Mouse (Mus musculus) layer of hippocampus, postnatal 14 days (tissue): ENCODE results near the gene Mctp1. TPM values are rescaled to one million over a fixed set of nuclear protein-coding genes. Genes with fewer than 3 reads are reported as not detected.
"Not testable (repeated sequence)": the region's sequence is repeated elsewhere in the genome, so short reads cannot be mapped to it uniquely, and the experiment has no call there.

Experiments
- DNase-seq, 2 experiments: peaks; one replicate each; pipeline ENCODE4 v3.0.0; 2021 to 2022; ENCODE audit warnings: low spot score in 2 of 2, mixed read lengths in 1 of 2
- total RNA-seq, 2 experiments: library from RNA; stranded (reverse); gene quantifications; 2 replicates each; pipeline ENCODE4 v1.2.3; 2021

Gene Mctp1
- total RNA-seq, 2 experiments from 2014 or later: 58.0 to 59.7 TPM

DNA sequence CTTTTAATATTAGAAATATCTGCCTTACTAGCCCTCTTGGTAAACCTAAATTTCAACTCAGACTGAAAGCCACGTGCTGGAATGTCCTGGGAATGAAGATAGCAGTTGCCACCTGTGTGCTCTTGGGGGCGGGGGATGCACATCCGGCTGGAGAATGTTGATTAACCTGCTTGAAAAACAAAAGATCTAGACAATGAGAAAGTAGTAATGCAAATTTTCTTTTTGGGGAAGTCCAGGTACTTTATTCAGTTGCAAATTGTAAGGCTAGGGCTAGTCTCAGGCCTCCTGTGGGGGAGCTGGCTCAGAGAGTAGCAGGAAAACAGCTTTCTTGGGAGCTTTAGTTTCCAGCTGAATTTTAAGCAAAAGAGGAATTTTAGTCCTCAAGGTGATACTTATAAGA lies 67.2 kb downstream of the Mctp1 start:
- not testable (repeated sequence) for DNase-seq

DNA sequence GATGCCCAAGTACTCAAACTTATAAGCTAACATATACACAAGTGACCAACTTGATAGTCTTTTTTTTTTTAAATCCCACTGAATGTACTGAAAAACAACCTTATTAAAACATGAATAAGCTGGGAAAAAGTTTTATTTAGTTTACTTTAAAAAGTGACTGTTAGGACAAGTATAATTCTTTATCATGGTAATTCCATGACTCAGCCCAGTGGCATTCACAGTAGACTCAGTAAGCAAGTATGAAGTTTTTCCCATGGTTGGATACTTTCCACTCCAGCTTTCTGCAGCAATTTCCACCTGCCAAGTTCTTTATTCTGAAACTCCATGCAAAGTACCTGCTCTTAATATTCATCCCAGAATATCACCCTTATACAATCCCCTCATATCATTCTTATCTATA lies 97.3 kb downstream of the Mctp1 start:
- DNase-seq: no peak

DNA sequence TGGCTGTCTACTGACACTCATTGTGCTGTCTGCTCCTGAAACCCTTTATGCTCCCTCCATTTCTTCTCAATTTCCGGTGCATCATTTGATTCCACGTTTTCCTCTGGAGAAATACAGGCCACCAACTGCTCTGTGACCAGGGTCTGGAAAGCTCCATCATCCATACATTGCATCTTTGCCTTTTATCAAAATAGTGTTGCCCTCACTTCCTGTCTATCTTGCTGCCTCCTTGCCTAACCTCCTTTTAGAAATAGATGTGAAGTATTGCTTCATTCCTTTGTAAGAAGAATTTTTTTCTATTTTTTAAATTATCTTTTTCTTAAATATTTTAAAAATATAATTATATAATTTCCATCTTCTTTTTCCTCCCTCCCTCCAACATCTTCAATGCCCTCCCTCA lies 98.7 kb downstream of the Mctp1 start:
- no peak for DNase-seq

DNA sequence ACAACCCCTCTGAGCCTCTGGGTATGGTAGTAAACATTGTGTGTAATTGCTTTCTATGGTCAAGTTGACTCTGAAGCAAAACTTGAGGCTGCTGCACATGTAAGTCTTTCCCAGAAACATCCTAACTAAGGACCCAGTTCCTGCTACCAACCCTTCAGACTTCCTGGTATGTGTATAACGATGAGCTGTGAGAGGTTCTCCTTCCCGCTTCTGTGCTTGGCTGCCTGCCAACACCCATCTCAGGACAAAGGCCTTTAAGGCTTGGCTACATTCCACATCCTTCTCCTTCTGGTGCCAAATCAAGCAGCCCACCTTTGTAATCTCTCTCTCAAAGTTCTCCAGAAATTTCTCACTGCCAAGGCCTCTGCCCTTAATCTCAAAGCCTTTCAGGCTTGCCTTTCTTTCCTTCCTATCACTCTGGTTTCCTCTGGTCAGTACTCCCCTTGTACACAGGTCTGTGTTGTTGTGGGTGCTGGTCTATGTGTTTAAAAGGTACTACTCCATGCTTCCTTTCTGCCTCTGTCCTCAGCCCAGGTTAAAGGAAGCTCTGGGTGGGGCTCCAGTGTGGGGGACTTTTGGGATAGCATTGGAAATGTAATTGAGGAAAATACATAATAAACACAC lies 99.9 kb downstream of the Mctp1 start:
- DNase-seq: no peak

DNA sequence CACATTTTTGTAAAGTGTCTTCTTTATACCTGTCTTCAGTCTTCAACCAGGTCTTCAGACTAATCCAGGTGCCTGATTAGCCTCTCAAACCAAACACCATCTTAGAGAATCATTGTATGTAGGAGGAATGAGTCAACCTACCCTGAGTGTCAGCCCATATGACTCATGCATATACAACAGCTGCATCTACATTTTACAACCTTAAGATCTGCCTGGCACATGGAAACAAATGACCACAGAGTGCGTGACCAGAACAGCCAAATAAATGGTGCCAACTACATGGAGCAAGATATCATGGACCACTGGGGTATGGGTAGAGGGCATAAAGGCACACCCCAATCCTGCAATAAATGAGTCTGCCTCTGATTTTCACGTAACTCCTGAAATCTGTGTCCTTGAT lies 131.6 kb downstream of the Mctp1 start:
- DNase-seq: no peak

- no peak for DNase-seq
These were observed 138.8 kb downstream of the Mctp1 start for GRCm38 (mm10) chr13:76523170-76523569.

- DNase-seq: no peak
These were observed 143.0 kb downstream of the Mctp1 start for GRCm38 (mm10) chr13:76527326-76527725.

DNA sequence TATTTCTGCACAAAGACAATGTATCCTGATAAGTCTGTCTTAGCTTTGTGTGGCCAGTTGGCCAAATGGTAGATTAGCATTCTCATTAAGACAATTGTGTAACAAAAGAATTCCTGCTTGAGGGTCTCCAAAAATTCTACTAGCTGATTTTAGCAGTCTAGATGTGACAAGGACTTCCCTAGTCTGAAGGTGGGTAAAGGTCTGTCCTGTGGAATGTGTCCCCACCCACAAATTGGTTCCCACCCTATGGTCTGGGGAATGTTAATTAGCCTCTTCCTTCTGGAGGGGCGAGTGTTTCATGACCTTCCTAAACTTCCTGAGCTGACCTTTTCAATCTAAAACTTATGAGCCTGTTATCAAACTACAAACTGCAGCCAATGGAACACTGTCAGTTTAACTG lies 143.4 kb downstream of the Mctp1 start:
- DNase-seq: no peak

- no peak for DNase-seq
These were observed 145.6 kb downstream of the Mctp1 start for GRCm38 (mm10) chr13:76529915-76530314.

- DNase-seq: no peak
These were observed 146.7 kb downstream of the Mctp1 start for GRCm38 (mm10) chr13:76530867-76531504.

DNA sequence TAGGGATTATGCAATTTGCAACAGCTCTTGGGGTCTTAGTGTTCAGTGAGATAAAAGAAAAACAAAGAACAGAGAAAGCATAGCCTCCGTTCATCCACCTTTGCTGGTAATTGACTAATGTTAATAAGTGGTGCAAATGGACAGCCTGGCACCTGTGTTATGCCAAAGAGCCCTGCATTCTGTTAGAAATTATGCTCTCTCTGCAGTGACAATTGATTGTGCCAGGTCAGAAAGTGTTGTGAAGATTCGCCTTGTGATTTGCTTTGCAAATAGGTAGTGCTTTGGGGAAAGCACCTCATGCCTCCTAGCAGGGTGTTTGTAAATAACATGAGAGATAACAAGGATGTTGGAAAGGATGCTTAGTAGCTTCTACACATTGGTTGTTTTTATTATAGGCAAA lies 163.5 kb downstream of the Mctp1 start:
- peak in 1 of 2 experiments; percentile 15 for DNase-seq

DNA sequence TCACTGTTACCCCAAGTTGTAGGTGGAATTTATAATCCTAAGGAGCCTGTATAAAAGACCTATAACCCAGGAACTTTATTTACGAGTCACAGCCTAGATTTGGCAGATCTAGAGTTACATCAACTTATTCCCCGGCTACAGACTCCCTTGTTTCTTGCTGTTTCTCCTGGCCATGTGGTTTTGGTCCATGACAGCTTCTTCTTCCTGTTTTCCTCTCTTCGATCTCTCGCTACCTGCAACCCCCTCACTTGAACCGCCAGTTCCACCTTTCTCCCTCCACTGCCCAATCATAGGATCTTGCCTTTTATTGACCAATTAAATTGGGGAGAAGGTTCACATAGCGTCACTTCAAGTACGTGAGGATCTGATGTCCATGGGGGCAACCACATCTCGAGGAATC lies 176.6 kb downstream of the Mctp1 start:
- no peak for DNase-seq

DNA sequence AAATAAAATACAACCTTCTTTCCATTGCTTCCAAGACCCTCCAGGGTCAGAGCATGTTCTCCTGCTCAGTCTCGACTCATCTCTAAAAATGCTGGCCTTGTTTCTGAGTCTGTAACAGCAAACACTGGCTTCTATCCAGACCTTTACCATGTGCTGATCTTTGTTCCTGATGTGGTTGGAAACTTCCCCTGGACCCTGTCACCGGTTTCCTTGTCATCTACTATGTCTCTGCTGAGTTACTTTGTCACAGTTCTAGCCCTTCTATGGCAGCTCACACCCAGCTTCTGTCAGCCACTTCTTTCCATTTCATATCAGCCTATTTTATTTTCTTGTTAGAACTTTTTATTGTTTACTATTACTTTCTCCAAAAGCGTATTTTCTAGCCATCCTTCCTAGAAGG lies 177.3 kb downstream of the Mctp1 start:
- no peak for DNase-seq

DNA sequence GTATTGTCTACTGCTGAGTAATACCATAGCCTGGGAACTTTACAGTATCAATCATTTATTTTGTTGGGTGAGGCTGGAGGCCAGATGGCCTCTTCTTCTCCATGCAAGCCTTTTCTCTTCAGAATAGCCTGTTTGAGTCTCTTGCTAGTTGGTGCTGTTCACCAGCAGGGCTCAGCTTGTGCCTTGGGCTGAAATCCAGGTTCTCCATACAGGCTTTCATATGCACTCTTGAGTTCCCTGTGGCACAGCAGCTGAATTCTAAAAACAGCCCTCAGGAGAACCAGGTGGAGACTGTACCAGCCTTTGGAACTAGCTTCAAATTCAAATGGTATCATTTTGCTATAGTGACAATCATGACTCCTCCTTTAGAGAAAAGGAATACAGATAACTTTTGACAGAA lies 179.7 kb downstream of the Mctp1 start:
- DNase-seq: no peak

DNA sequence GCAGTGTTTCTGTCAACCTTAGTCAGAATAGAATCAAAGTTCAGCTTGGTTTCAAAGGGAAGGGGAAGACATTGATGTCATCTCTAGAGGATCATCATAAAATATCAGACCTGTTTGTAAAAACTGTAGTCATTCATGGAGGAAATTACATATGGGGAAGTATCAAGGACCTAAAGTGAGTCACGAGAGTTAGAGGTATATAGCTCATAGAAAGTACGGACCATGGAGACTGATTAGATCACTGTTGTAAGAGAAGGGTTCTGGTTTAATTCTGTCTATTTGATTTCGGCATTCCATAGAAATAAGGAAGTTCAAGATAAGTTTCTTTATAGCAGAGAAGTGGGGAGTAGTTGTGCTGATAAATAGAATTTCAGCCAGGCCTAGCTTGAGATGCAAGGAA lies 181.7 kb downstream of the Mctp1 start:
- DNase-seq: no peak

GRCm38 (mm10) chr13:76567448-76567847 lies 183.1 kb downstream of the Mctp1 start:
- no peak for DNase-seq

GRCm38 (mm10) chr13:76568569-76569211 lies 184.4 kb downstream of the Mctp1 start:
- no peak for DNase-seq

DNA sequence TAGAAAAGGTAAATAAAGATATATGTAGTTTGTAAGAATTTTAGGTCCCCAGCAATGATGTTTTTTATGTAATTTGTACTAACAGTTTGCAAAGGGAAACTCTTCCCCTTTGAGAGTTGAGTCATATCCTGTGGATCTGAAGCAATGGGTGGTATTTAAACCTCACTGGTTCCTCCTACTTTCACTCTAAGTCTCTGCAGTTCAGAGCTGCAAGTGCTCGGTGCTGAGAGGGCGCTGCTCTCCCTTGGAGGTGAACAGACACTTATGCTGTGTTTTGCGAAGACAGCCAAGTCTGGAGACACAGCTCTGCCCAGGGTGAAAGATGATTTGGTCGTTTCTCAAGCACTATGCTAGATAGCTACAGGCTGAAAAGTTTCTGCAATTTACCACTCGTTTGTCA lies 195.1 kb downstream of the Mctp1 start:
- peak in 1 of 2 experiments; percentile 14 for DNase-seq

GRCm38 (mm10) chr13:76585447-76585846 lies 201.1 kb downstream of the Mctp1 start:
- DNase-seq: no peak

GRCm38 (mm10) chr13:76590709-76591108 lies 206.4 kb downstream of the Mctp1 start:
- not testable (repeated sequence) for DNase-seq

DNA sequence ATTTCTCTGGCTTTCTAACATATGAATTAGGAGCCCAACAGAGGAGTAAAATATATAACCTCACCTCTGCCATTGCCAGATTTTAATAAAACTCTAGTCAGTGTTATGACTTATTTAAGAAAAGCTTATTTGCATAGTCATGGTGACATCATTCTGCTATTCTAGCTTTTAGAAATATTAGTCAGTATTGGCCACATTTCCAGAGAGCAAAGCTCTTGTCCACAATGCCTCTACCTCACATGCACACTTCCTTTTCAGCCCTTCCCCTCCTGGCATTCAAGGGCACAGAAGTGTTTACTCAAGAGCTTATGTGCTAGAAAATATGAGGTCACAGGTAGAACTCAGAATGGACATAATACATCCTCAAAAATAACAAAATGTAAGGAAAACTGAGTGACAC lies 206.9 kb downstream of the Mctp1 start:
- no peak for DNase-seq

- DNase-seq: no peak
These were observed 207.4 kb downstream of the Mctp1 start for GRCm38 (mm10) chr13:76591692-76592091.

DNA sequence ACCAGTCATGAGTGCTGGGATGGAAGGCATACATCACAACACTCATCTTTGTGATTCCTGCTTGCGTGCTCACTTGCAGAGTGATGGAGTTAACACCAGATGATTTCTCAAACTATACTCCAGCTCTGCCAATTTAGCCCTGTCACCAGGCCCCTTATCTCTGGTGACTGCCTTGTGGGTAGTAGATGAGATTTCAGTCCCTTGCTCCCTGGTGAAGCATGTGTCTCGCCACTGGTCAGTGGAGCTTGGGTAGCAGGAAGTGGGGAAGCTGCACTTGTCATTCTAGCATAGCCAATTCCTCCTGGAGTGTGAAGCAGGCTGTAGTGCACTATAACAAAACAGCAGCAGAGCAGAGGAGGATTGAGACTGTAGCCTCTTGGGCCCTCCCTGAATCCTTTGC lies 208.6 kb downstream of the Mctp1 start:
- no peak for DNase-seq
